Mouse (Mus musculus): ENCODE data around the gene Traf3ip3.

GRCm38 (mm10) chr1:193141118-193141517 is 60.4 kb downstream of the Traf3ip3 start:
- TF ChIP-seq POLR2A (IDR thresholded peaks at IDR 0.05; ENCODE audit: borderline replicate concordance, insufficient read depth, low read length) (no peak), CTCF (IDR thresholded peaks at IDR 0.05; ENCODE audit: borderline replicate concordance, insufficient read depth, low read depth, low read length) (no peak)
